Mouse (Mus musculus): Measurements from ENCODE around the gene Ccdc28b.

DNA sequence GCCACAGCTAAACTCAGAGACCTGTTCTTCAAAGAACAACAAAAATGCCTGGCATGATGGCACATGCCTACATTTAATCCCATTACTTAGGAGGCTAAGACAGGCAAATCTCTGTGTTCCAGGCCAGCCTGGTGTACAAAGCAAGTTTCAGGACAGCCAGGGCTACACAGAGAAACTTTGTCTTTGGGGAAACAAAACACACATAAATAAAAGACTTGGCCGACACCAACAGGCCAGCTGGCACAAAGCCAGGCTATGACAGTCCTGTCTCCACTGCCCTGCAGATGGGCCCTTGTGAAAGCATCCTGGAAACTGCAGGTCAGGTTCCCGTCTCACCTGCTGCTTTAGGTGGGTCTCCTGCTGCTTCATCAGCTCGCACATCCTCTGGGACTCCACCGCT is 7.2 kb upstream of the Ccdc28b start:
- no peak for TF ChIP-seq CTCF (IDR thresholded peaks at IDR 0.05; ENCODE audit: low read depth, low read length)
- TF ChIP-seq POLR2A (IDR thresholded peaks at IDR 0.05; ENCODE audit: borderline replicate concordance, low read depth, low read length): no peak
